Mouse (Mus musculus) bone marrow macrophage, adult 2 months (primary cell): ENCODE measurements around the gene Ttl.
A peak's percentile ranks its signal among the peaks of the same experiment; 100 is the strongest.

Experiments used
- CTCF ChIP-seq: IDR thresholded peaks from 2 replicates; pipeline ENCODE4 v1.5.1; 2012; ENCODE audit warnings: low read depth, mild to moderate bottlenecking, low read length, moderate library complexity
- POLR2A ChIP-seq: IDR thresholded peaks from 2 replicates; pipeline ENCODE4 v1.6.1; 2012; ENCODE audit warnings: mild to moderate bottlenecking, low read depth, low read length, borderline replicate concordance

GRCm38 (mm10) chr2:129129412-129129929 lies 63.7 kb downstream of the Ttl start, which contains the start of gene Chchd5:
- peak; percentile 57; the same call in 1 of the 2 replicates for TF ChIP-seq POLR2A
- TF ChIP-seq CTCF, result no peak
